Mouse (Mus musculus): ENCODE results near the gene Cox6b2. TPM values are rescaled to one million over a fixed set of nuclear protein-coding genes. Genes with fewer than 3 reads are reported as not detected.
"Not testable (repeated sequence)": the region's sequence is repeated elsewhere in the genome, so short reads cannot be mapped to it uniquely, and the experiment has no call there.

The Cox6b2 gene
- polyA plus RNA-seq (2011; ENCODE audit: insufficient read length, low read depth, missing spikeins) = 62.2 and 87.1 TPM in 2 replicates

DNA sequence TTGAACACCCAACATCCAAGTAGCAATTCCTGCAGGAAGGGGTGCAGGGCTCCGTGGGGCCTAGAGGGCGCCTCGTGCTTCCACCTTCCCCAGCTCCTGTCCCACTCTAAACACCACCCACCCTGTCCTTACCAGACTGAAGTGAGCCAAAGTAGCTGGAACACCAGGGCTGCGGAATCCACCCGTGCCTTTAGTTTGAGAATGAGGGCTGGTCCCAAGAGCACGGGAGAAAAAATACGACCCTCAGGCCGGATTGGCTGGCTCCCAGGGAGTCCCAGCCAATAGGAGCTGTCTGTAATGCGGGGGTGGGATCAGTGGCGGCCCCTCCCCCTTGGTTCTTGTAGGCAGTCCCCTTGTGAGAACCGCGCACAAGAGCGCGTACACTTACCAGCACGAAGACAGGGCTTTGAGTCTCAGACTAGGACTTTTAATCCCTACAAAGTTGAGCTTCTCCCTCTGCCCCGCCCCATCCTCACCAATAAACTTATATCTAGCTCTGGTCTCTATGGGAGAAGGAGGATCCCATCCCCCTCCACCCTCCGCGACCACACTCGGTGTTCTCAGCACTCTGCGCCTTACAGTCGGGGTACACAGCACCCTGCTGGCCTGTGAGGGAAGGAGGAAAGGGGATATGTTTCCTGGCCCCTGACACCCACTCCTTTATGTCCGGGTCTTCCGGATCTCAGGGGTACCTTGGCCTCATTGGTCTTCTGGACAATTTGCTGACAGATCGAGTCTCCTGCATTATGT, at the start of gene Cox6b2:
TSS of gene Cox6b2 (minus strand) at position 274 of the 750 bp plus-strand sequence.
- H3K27ac ChIP-seq (ENCODE audit: insufficient read depth, low read length) = peak within 1 kb of the TSS; percentile 9; the same call in 1 of the 2 replicates
- H3K4me3 ChIP-seq (ENCODE audit: insufficient read depth, low read length) = peak within 1 kb of the TSS; percentile 39
- H3K4me1 ChIP-seq (ENCODE audit: control insufficient read depth, insufficient read depth, low read length) = no peaks in the 10 kb centered on the region
- TF ChIP-seq POLR2A (IDR thresholded peaks at IDR 0.05; ENCODE audit: low read depth, low read length) (peak; percentile 95), CTCF (IDR thresholded peaks at IDR 0.05; ENCODE audit: borderline replicate concordance, insufficient read depth, low read length) (no peak)

DNA sequence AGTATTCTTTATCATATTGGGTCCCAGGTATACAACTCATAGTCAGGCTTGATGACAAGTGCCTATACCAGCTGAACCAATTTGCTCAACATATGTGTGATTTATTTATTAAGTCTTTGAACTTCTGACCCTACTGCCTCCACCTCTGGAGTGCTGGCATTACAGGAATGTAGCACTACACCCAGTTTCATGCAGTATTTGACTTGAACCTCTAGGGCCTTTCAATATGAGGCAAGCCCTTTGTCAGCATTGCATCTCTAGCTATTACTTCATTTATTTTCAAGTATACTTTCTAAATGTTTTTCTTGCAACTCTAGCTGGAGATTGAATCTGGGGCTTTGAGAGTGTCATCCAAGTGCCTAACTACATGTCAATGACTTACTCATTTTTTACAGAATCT, 49.4 kb upstream of the Cox6b2 start:
- no peak for TF ChIP-seq POLR2A (IDR thresholded peaks at IDR 0.05; ENCODE audit: low read depth, low read length)
- no peak for TF ChIP-seq CTCF (IDR thresholded peaks at IDR 0.05; ENCODE audit: borderline replicate concordance, insufficient read depth, low read length)
- Histone ChIP-seq H3K27ac (ENCODE audit: insufficient read depth, low read length) (no peak overlapping the region), H3K4me3 (ENCODE audit: insufficient read depth, low read length) (no peak overlapping the region), H3K4me1 (ENCODE audit: control insufficient read depth, insufficient read depth, low read length) (peaks cover 3% of the 10 kb centered on the region; the same call in 1 of the 2 replicates)

GRCm38 (mm10) chr7:4795767-4796433, 43.0 kb upstream of the Cox6b2 start:
- H3K27ac ChIP-seq (ENCODE audit: insufficient read depth, low read length) = no peak overlapping the region
- H3K4me3 ChIP-seq (ENCODE audit: insufficient read depth, low read length) = no peak overlapping the region
- TF ChIP-seq CTCF (IDR thresholded peaks at IDR 0.05; ENCODE audit: borderline replicate concordance, insufficient read depth, low read length) (no peak), POLR2A (IDR thresholded peaks at IDR 0.05; ENCODE audit: low read depth, low read length) (peak; percentile 50)

GRCm38 (mm10) chr7:4794631-4795168, 41.8 kb upstream of the Cox6b2 start:
- Histone ChIP-seq H3K4me1 (ENCODE audit: control insufficient read depth, insufficient read depth, low read length) (peaks cover 3% of the 10 kb centered on the region), H3K4me3 (ENCODE audit: insufficient read depth, low read length) (peak overlapping the region; percentile 68), H3K27ac (ENCODE audit: insufficient read depth, low read length) (no peak overlapping the region)
- TF ChIP-seq POLR2A (IDR thresholded peaks at IDR 0.05; ENCODE audit: low read depth, low read length) (no peak; the same call in 1 of the 2 replicates), CTCF (IDR thresholded peaks at IDR 0.05; ENCODE audit: borderline replicate concordance, insufficient read depth, low read length) (no peak)

More at GRCm38 (mm10) chr7:4795767-4796433, 43.0 kb upstream of the Cox6b2 start:
- peaks cover 3% of the 10 kb centered on the region for H3K4me1 ChIP-seq (ENCODE audit: control insufficient read depth, insufficient read depth, low read length)

- Histone ChIP-seq H3K27ac (ENCODE audit: insufficient read depth, low read length) (no peak overlapping the region), H3K4me3 (ENCODE audit: insufficient read depth, low read length) (peak overlapping the region; percentile 68), H3K4me1 (ENCODE audit: control insufficient read depth, insufficient read depth, low read length) (peaks cover 3% of the 10 kb centered on the region)
- no peak for TF ChIP-seq POLR2A (IDR thresholded peaks at IDR 0.05; ENCODE audit: low read depth, low read length)
- TF ChIP-seq CTCF (IDR thresholded peaks at IDR 0.05; ENCODE audit: borderline replicate concordance, insufficient read depth, low read length) = no peak
Observed at GRCm38 (mm10) chr7:4793674-4794073, 40.8 kb upstream of the Cox6b2 start.

DNA sequence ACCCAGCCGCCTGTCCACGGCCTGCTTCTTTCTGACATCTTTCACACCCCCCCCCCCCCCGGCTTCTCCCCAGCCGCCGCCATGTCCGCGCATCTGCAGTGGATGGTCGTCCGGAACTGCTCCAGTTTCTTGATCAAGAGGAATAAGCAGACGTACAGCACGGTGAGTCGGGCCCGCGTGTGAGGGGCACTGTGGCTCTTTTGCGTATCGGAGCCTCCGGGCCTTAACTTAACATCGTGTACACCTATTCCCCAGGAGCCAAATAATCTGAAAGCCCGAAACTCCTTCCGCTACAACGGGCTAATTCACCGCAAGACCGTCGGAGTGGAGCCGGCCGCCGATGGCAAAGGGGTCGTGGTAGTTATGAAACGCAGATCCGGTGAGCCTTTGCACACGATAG, 40.4 kb upstream of the Cox6b2 start:
- H3K27ac ChIP-seq (ENCODE audit: insufficient read depth, low read length) = peak overlapping the region; percentile 77
- H3K4me3 ChIP-seq (ENCODE audit: insufficient read depth, low read length) = peak overlapping the region; percentile 68
- H3K4me1 ChIP-seq (ENCODE audit: control insufficient read depth, insufficient read depth, low read length) = not testable (repeated sequence)

DNA sequence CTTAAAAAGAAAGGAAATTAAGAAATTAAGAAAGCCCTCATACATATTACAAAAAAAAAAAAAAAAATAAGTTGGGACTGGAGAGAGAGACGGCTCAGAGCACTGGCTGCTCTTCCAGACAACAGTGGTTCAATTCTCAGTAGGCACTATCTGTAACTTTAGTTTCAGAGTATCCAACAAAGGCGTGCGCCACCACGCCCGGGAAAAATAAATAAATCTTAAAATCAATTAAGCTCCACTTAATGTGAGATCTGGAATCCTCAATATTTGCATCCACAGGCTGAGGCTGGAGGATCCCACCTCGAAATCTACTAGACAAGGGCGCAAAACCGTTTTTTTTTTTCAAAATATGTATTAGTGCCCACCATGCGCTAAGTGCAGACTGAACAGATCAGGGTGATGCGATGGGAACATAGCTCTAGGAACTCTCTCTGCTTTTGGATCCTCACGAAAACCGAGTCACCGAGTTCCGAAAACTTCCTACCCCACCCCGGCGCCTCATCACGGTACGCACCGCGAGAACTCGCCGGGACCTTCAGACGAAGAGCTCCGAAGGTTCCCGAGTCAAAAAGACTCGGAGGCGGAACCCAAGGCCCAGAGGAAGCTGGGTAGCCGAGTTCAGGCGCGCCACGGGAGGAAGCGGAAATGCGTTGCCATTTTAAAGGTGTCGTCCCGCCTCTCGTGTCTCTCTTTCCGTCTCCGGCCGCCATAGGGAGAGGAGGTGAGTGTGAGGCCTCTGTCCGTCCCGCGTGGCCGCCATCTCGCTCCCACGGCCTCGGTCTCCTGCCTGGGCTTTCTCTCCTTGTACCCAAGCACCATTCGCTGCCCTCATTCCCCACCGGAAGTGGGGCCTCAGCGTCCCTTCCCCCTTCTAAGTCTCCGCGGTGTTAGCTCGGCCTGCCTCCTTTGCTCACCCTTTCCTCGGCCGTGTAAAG, 39.7 kb upstream of the Cox6b2 start, which contains the start of gene Rpl28:
TSS of gene Rpl28 (plus strand) at position 597 of the 935 bp plus-strand sequence.
- TF ChIP-seq POLR2A (IDR thresholded peaks at IDR 0.05; ENCODE audit: low read depth, low read length) = peak; percentile 88
- no peak for TF ChIP-seq CTCF (IDR thresholded peaks at IDR 0.05; ENCODE audit: borderline replicate concordance, insufficient read depth, low read length)
- peak within 1 kb of the TSS; percentile 98 for H3K27ac ChIP-seq (ENCODE audit: insufficient read depth, low read length)
- peaks cover 3% of the 10 kb centered on the region; the same call in 1 of the 2 replicates for H3K4me1 ChIP-seq (ENCODE audit: control insufficient read depth, insufficient read depth, low read length)
- H3K4me3 ChIP-seq (ENCODE audit: insufficient read depth, low read length) = peak within 1 kb of the TSS; percentile 68

GRCm38 (mm10) chr7:4789436-4789935, 36.6 kb upstream of the Cox6b2 start, which contains the start of gene Tmem238:
Gene Tmem238 (minus strand): TSS chr7:4789656.
- Histone ChIP-seq H3K4me3 (ENCODE audit: insufficient read depth, low read length) (peak within 1 kb of the TSS; percentile 61), H3K27ac (ENCODE audit: insufficient read depth, low read length) (no peak within 1 kb of the TSS), H3K4me1 (ENCODE audit: control insufficient read depth, insufficient read depth, low read length) (peaks cover 2% of the 10 kb centered on the region; the same call in 1 of the 2 replicates)
- no peak; the same call in 1 of the 2 replicates for TF ChIP-seq POLR2A (IDR thresholded peaks at IDR 0.05; ENCODE audit: low read depth, low read length)
- no peak for TF ChIP-seq CTCF (IDR thresholded peaks at IDR 0.05; ENCODE audit: borderline replicate concordance, insufficient read depth, low read length)
